Mouse (Mus musculus) megakaryocyte progenitor cell, adult 5-6 weeks (primary cell): ENCODE data around the gene Mif4gd. TPM values are rescaled to one million over a fixed set of nuclear protein-coding genes. Genes with fewer than 3 reads are reported as not detected.
A peak's percentile ranks its signal among the peaks of the same experiment; 100 is the strongest.

Experiments used
- ATAC-seq: replicated peaks from 2 replicates; pipeline ENCODE4 v1.8.0; 2016; ENCODE audit warnings: mild to moderate bottlenecking, moderate TSS enrichment, inconsistent platforms; ENCODE audit not compliant: poor library complexity
- total RNA-seq, 2 experiments: library from RNA; stranded (forward) in 1 of 2; stranded (reverse) in 1 of 2; fragments of 157-497, 149-512 nt in 1 of 2; fragments of 200-1000 nt in 1 of 2; gene quantifications; 2 replicates each; pipeline versions ENCODE4 v1.2.3 to v1.2.4; 2015 to 2017

Mif4gd gene
- total RNA-seq, 2 experiments from 2014 or later: 23.0 to 27.4 TPM

- ATAC-seq: no peak
Measured at GRCm38 (mm10) chr11:115634109-115634508, 21.3 kb upstream of the Mif4gd start.

- ATAC-seq: no peak
Measured at GRCm38 (mm10) chr11:115632862-115633261, 20.1 kb upstream of the Mif4gd start.

GRCm38 (mm10) chr11:115632247-115632646, 19.5 kb upstream of the Mif4gd start:
- ATAC-seq: no peak

- 0 out of 2 replicates have a peak, but pooled peaks have one; percentile 20 for ATAC-seq
Measured at GRCm38 (mm10) chr11:115631505-115631890, 18.7 kb upstream of the Mif4gd start.

GRCm38 (mm10) chr11:115630532-115631504, 18.0 kb upstream of the Mif4gd start:
- peak; percentile 43 for ATAC-seq

- no peak for ATAC-seq
Measured at GRCm38 (mm10) chr11:115629734-115630531, 17.2 kb upstream of the Mif4gd start.

- no peak for ATAC-seq
Measured at GRCm38 (mm10) chr11:115628465-115629101, 15.8 kb upstream of the Mif4gd start.

GRCm38 (mm10) chr11:115627705-115628464, 15.1 kb upstream of the Mif4gd start, which contains the start of gene Slc25a19:
TSS of gene Slc25a19 (minus strand) at chr11:115628295.
- peak; percentile 91 for ATAC-seq

GRCm38 (mm10) chr11:115626824-115627616, 14.3 kb upstream of the Mif4gd start:
- ATAC-seq: no peak

GRCm38 (mm10) chr11:115625877-115626276, 13.1 kb upstream of the Mif4gd start:
- ATAC-seq: no peak

GRCm38 (mm10) chr11:115623487-115624070, 10.8 kb upstream of the Mif4gd start:
- peak; percentile 41 for ATAC-seq

- no peak for ATAC-seq
Measured at GRCm38 (mm10) chr11:115619949-115620348, 7.2 kb upstream of the Mif4gd start.

- no peak for ATAC-seq
Measured at GRCm38 (mm10) chr11:115618732-115619516, 6.2 kb upstream of the Mif4gd start.

GRCm38 (mm10) chr11:115618001-115618400, 5.2 kb upstream of the Mif4gd start:
- no peak for ATAC-seq

GRCm38 (mm10) chr11:115616893-115617292, 4.1 kb upstream of the Mif4gd start:
- ATAC-seq: no peak

- ATAC-seq: no peak
Measured at GRCm38 (mm10) chr11:115616371-115616770, 3.6 kb upstream of the Mif4gd start.

- no peak for ATAC-seq
Measured at GRCm38 (mm10) chr11:115615875-115616274, 3.1 kb upstream of the Mif4gd start.

- ATAC-seq: no peak
Measured at GRCm38 (mm10) chr11:115615108-115615825, 2.5 kb upstream of the Mif4gd start.
